Mouse (Mus musculus) kidney, embryonic 14.5 days (tissue): ENCODE results near the gene Ccdc138. TPM values are rescaled to one million over a fixed set of nuclear protein-coding genes. Genes with fewer than 3 reads are reported as not detected.

Experiments
- ATAC-seq: fragments of 200-750 bp; cut with Nextera tagmentation; 2 replicates; pipeline ENCODE4 v1.8.0; 2017; ENCODE audit warnings: moderate number of reproducible peaks, mild to moderate bottlenecking, moderate TSS enrichment, moderate library complexity; ENCODE audit not compliant: low FRiP score, low TSS enrichment
- H3K27ac ChIP-seq: fragments of 300-500 bp; sonication (generic); 2 replicates; pipeline ENCODE4 v1.5.1; 2014; ENCODE audit warnings: low read depth, mild to moderate bottlenecking, low read length, moderate library complexity, mixed read lengths
- H3K27me3 ChIP-seq: fragments of 300-500 bp; sonication (generic); 2 replicates; pipeline ENCODE4 v1.6.1; 2014; ENCODE audit warnings: mild to moderate bottlenecking, low read length; ENCODE audit not compliant: control insufficient read depth, insufficient read depth
- H3K36me3 ChIP-seq: fragments of 300-500 bp; sonication (generic); 2 replicates; pipeline ENCODE4 v1.6.1; 2014; ENCODE audit warnings: low read length, mixed read lengths; ENCODE audit not compliant: control insufficient read depth, insufficient read depth
- H3K4me1 ChIP-seq: fragments of 300-500 bp; sonication (generic); 2 replicates; pipeline ENCODE4 v1.6.1; 2014; ENCODE audit warnings: low read length, mixed read lengths; ENCODE audit not compliant: control insufficient read depth, insufficient read depth
- H3K4me2 ChIP-seq: fragments of 300-500 bp; sonication (generic); replicated peaks from 2 replicates; pipeline ENCODE4 v1.6.1; 2014; ENCODE audit warnings: low read depth, mild to moderate bottlenecking, low read length
- H3K4me3 ChIP-seq: fragments of 300-500 bp; sonication (generic); 2 replicates; pipeline ENCODE4 v1.5.1; 2014; ENCODE audit warnings: mild to moderate bottlenecking, low read length
- H3K9ac ChIP-seq: fragments of 300-500 bp; sonication (generic); 2 replicates; pipeline ENCODE4 v1.6.1; 2014; ENCODE audit warnings: low read depth, mild to moderate bottlenecking, low read length, moderate library complexity
- H3K9me3 ChIP-seq: fragments of 300-500 bp; sonication (generic); 2 replicates; pipeline ENCODE4 v1.6.1; 2016; ENCODE audit warnings: low read length; ENCODE audit not compliant: control insufficient read depth
- WGBS: fragments of 180-500 bp; shearing (Covaris S2); extraction: QIAGEN DNeasy Blood & Tissue Kit; methylation state at CpG from one replicate; pipeline ENCODE4 v1.1.7; 2014; 5-methylcytosine and 5-hydroxymethylcytosine counted together
- polyA plus RNA-seq: library from polyadenylated mRNA; unstranded; fragments of >200 nt; fragmentation: Nextera tagmentation; extraction: Ambion mirVana; gene quantifications from 2 replicates; pipeline ENCODE4 v1.2.1, GENCODE M21; 2014

Ccdc138 gene
- 10.8 and 12.0 TPM in 2 replicates for polyA plus RNA-seq

DNA sequence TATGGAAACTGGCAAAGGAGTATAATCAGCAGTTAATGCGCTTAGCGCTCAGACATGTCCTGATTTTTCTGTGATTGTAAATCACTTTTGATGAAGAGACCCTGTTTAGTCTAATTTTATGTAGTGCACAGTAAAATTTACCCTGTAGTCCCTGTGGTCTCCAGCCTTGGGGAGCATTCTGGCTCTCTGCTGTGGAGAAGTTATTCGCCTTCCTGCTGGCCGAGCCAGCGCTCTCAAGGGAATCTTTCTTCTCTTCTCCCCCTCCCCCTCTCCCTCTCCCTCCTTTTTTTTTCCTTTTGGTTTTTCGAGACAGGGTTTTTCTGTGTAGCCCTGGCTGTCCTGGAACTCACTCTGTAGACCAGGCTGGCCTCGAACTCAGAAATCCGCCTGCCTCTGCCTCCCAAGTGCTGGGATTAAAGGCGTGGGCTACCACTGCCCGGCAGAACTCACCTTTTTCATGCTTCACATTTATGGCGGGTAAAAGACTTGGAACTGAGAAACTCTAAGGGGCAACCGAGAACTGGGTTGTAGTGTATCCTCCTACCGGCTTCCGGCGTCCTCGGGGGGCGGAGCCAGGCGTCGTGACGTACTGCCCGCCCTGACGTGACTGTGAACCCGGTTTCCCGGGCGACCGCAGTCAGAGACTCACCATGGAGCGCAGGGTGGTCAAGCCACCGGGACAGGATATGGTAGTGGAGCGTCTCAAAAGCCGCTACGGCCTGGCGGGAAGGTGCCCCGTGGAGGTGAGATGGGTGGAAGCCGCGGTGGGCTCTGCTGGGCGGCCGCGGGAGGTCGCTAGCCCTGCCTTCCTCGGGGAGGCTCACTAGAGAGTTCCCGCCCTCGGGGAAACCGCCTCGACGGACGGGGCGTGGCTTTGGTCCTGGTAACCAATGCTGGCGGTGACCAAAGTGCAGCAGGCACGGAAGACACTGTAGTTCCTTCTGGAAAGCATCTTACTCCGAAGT lies at the start of gene Ccdc138:
Ccdc138 (plus strand) TSS at position 629 of the 965 bp plus-strand sequence.
- WGBS = 1% methylated on average over 50 of the region's 50 CpGs
- peaks cover 26% of the 10 kb centered on the region for H3K36me3 ChIP-seq
- 0 out of 2 replicates have a peak, but pooled peaks cover 7% of the 10 kb centered on the region for H3K4me1 ChIP-seq
- ATAC-seq = peak; percentile 99
- H3K9me3 ChIP-seq = no peaks in the 10 kb centered on the region
- peak within 1 kb of the TSS; percentile 70 for H3K9ac ChIP-seq
- H3K4me2 ChIP-seq = peak within 1 kb of the TSS; percentile 55
- H3K4me3 ChIP-seq = peak within 1 kb of the TSS; percentile 64
- no peaks in the 10 kb centered on the region for H3K27me3 ChIP-seq
- H3K27ac ChIP-seq = peak within 1 kb of the TSS; percentile 87

DNA sequence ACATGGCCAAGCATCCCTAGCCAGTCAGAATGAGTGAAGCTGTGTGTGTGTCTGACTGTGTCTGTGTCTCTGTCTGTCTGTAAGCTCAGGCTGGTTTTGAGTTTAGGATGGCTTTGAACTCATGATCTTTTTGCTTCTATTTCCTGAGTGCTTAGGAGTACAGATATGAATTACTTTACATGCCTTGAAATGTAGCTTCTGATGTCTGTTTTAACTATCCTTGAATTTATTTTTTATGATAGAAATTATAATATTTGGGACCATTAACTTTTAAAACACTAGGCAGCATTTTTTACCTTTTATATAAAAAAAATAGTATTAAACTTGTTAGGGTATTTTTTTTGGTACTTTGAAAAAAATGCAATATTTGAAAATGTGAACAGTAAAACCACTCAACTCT lies 46.2 kb upstream of the Ccdc138 start:
- no peak for ATAC-seq
- no peak overlapping the region for H3K9ac ChIP-seq
- H3K9me3 ChIP-seq = no peaks in the 10 kb centered on the region
- no peak overlapping the region for H3K4me3 ChIP-seq
- H3K4me1 ChIP-seq = no peaks in the 10 kb centered on the region
- H3K27me3 ChIP-seq = no peaks in the 10 kb centered on the region
- peaks cover 38% of the 10 kb centered on the region for H3K36me3 ChIP-seq
- H3K27ac ChIP-seq = no peak overlapping the region
- H3K4me2 ChIP-seq = no peak overlapping the region

GRCm38 (mm10) chr10:58452185-58452584 lies 45.6 kb upstream of the Ccdc138 start:
- H3K9ac ChIP-seq = no peak overlapping the region
- H3K9me3 ChIP-seq = no peaks in the 10 kb centered on the region
- H3K4me3 ChIP-seq = no peak overlapping the region
- no peaks in the 10 kb centered on the region for H3K27me3 ChIP-seq
- no peak overlapping the region for H3K27ac ChIP-seq
- peaks cover 40% of the 10 kb centered on the region for H3K36me3 ChIP-seq
- ATAC-seq = no peak
- 88% methylated on average over 1 of the region's 1 CpGs for WGBS
- no peaks in the 10 kb centered on the region for H3K4me1 ChIP-seq
- no peak overlapping the region for H3K4me2 ChIP-seq

DNA sequence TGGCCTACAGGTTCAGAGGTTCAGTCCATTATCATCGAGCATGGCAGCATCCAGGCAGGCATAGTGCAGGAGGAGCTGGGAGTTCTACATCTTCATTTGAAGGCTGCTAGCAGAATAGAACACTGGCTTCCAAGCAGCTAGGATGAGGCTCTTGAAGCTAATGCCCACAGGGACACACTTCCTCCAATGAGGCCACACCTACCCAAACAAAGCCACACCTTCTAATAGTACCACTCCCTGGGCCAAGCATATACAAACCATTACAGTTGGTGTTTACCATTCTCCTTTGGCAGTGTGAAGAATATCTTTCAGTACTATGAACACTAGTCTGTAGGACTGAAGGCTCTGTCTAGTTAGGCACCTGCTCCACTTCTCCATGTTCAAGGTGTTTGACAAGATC lies 37.9 kb upstream of the Ccdc138 start:
- Histone ChIP-seq H3K9me3 (no peaks in the 10 kb centered on the region), H3K4me2 (no peak overlapping the region), H3K4me1 (no peaks in the 10 kb centered on the region), H3K4me3 (no peak overlapping the region), H3K27ac (no peak overlapping the region), H3K9ac (no peak overlapping the region), H3K27me3 (no peaks in the 10 kb centered on the region), H3K36me3 (peaks cover 73% of the 10 kb centered on the region)
- ATAC-seq = no peak
- WGBS = 97% methylated on average over 1 of the region's 1 CpGs

- peaks cover 76% of the 10 kb centered on the region for H3K36me3 ChIP-seq
- H3K4me1 ChIP-seq = no peaks in the 10 kb centered on the region
- H3K9me3 ChIP-seq = no peaks in the 10 kb centered on the region
- no peaks in the 10 kb centered on the region for H3K27me3 ChIP-seq
- H3K4me3 ChIP-seq = no peak overlapping the region
- no peak for ATAC-seq
- no peak overlapping the region for H3K9ac ChIP-seq
- no peak overlapping the region for H3K4me2 ChIP-seq
- WGBS = 92% methylated on average over 5 of the region's 5 CpGs
- no peak overlapping the region for H3K27ac ChIP-seq
Measured at GRCm38 (mm10) chr10:58477086-58477755, 20.5 kb upstream of the Ccdc138 start.

DNA sequence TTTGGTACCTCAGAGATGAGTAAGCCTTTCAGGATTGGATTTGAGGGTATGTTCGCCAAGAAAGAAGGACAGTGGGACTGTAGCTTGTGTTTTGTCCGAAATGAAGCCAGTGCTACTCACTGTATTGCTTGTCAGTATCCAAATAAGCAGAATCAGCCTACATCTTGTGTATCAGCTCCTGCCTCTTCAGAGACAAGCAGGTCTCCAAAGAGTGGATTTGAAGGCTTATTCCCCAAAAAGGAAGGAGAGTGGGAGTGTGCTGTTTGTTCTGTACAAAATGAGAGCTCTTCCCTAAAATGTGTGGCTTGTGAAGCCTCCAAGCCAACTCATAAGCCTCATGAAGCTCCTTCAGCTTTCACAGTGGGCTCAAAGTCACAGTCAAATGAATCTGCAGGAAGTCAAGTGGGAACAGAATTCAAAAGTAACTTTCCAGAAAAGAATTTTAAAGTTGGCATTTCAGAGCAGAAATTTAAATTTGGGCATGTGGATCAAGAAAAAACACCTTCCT lies 19.6 kb upstream of the Ccdc138 start:
- Histone ChIP-seq H3K36me3 (peaks cover 78% of the 10 kb centered on the region), H3K27ac (no peak overlapping the region)
- WGBS = 89% methylated on average over 2 of the region's 2 CpGs

GRCm38 (mm10) chr10:58479954-58480490 lies 17.7 kb upstream of the Ccdc138 start:
- H3K27me3 ChIP-seq = no peaks in the 10 kb centered on the region
- H3K9me3 ChIP-seq = no peaks in the 10 kb centered on the region
- WGBS = 93% methylated on average over 4 of the region's 4 CpGs
- no peak for ATAC-seq
- no peak overlapping the region for H3K9ac ChIP-seq
- peaks cover 85% of the 10 kb centered on the region for H3K36me3 ChIP-seq
- no peak overlapping the region for H3K4me3 ChIP-seq
- no peak overlapping the region for H3K27ac ChIP-seq
- H3K4me1 ChIP-seq = no peaks in the 10 kb centered on the region
- H3K4me2 ChIP-seq = no peak overlapping the region

More for the DNA sequence above, 19.6 kb upstream of the Ccdc138 start:
- ATAC-seq = no peak
- Histone ChIP-seq H3K9ac (no peak overlapping the region), H3K9me3 (no peaks in the 10 kb centered on the region), H3K4me2 (no peak overlapping the region), H3K4me1 (no peaks in the 10 kb centered on the region), H3K4me3 (no peak overlapping the region), H3K27me3 (no peaks in the 10 kb centered on the region)

DNA sequence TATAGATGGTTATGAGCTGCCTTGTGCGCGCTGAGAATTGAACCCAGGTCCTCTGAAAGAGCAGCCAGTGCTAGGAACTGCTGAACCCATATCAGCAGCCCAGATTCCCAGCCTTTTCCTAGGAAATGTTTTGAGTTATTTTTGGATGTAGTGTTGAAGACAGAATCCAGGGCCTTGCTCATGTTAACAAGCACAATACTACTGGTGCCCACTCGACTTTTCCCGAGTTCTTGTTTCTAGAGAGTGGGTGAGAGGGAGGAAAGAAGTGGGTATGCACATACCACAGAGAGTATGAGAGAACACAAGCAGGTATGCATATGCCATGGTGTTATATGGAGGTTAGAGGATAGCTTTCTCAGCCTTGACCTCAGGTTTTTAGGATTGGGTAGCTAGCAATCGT lies 6.7 kb upstream of the Ccdc138 start:
- no peak for ATAC-seq
- no peak overlapping the region for H3K4me2 ChIP-seq
- WGBS = 88% methylated on average over 5 of the region's 5 CpGs
- H3K27ac ChIP-seq = no peak overlapping the region
- H3K9me3 ChIP-seq = no peaks in the 10 kb centered on the region
- H3K4me3 ChIP-seq = no peak overlapping the region
- H3K9ac ChIP-seq = no peak overlapping the region
- no peaks in the 10 kb centered on the region for H3K4me1 ChIP-seq
- H3K27me3 ChIP-seq = no peaks in the 10 kb centered on the region
- peaks cover 70% of the 10 kb centered on the region for H3K36me3 ChIP-seq
